Mouse (Mus musculus): ENCODE measurements around the gene Plaa.
"Not testable (repeated sequence)": the region's sequence is repeated elsewhere in the genome, so short reads cannot be mapped to it uniquely, and the experiment has no call there.

The Plaa gene

GRCm38 (mm10) chr4:94603031-94603629 lies at the start of gene Plaa:
Gene Plaa, minus strand, starts transcription at chr4:94603244.
- peak; percentile 79 to 89 for DNase-seq (ENCODE audit: low read depth in 2 of 2, low spot score in 2 of 2)

DNA sequence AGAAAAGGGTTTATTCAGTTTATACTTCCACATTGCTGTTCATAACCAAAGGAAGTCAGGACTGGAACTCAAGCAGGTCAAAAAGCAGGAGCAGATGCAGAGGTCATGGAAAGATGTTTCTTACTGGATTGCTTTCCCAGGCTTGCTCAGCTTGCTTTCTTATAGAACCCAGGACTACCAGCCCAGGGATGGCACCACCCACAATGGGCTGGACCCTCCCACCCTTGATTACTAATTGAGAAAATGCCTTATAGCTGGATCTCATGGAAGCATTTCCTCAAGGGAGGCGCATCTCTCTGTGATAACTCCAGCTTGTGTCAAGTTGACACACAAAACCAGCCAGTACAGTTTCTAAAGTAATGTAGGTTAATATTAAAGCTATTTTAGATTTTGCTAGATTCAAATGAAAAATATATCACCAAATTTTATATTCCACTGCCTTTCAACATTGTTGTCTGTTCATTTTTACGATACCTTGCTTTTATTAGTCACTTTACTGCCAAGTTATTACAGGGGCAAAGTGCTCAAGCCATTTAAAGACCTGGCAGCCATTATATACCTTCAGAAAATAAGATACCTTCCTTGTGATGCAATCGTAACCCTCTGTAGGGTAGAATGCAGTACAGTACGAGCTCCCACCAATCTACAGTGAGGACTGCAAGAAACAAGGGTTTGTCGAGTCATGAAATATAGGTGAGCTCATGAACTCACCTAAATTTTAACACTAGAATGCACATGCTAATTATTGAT lies 47.6 kb upstream of the Plaa start:
- DNase-seq (ENCODE audit: low read depth in 2 of 2, low spot score in 2 of 2) = not testable (repeated sequence)

DNA sequence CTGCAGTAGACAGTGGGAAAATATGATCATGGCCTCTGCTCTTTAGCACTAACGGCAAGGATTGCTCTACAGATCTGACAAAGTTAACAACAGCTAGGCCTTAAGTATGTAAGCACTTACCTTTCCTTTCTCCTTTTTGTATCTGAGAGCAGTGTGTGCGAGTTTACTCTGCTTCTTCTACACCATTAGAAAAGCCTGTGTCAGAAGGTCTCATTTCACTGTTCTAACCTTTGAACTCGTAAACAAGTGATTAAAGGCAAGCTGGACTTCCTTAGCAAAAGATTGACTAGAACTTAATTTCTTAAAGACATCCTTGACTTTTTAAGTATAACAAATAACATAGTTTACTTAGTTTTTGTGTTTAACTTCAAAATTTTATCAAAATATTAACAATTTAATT lies 46.9 kb upstream of the Plaa start, which contains the start of gene Lrrc19:
Gene Lrrc19, minus strand, starts transcription at position 225 of the 400 bp plus-strand sequence.
- no peak for DNase-seq (ENCODE audit: low read depth in 2 of 2, low spot score in 2 of 2)

DNA sequence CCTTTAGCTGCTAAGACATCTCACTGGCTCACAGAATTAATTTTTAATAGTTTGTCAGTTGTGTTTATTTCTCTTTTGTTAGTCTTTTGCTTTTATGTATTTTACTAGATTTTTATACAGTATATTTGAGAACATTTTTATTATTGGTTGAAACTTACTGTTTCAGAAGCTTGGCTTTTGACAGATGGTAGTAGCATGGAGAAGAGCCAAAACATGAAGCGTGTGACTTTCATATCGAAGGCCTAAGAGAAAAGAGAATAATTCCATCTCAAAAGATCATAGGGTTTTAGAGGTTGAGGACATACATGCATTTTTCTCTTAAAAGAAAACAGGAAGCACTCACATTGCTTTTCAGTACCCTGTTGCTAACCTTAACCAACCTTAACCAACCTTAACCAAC lies 40.1 kb upstream of the Plaa start:
- no peak for DNase-seq (ENCODE audit: low read depth in 2 of 2, low spot score in 2 of 2)

DNA sequence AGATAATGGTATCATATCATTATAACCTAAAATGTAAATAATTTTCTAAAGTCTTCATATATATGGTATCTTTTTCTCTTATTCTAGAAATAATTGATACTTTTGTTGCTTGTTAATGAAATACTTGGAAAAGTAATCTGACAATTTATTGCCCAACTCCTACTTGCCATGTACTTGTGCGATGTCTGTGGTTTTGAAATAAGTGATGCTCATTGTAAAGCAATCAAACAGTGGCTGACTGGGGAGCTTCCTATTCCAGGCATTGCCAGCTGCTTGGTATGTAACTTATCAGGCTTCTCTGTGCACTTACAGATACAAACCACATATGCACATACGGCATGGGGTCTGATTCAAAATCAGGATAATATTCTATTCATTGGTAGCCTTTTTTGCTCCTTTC lies 17.0 kb upstream of the Plaa start:
- DNase-seq (ENCODE audit: low read depth in 2 of 2, low spot score in 2 of 2) = no peak

DNA sequence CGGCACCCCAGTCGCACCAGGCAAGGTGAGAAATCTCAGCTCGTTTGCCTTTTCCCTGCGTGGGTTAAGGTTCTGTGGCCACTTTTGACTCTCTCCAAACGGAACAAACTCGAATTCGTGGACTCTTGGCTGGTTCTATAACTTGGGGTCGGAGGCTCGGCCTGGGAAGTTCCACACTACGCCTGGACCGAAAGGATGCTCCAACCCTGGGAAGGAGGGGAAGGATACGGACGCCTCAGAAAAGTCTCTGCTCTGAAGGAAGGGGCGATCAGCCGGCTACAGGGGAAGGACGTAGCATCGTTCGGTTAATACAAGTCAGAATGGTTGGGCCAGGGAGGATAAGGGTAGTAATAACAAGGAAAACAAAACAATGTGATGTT lies 11.6 kb upstream of the Plaa start:
- DNase-seq (ENCODE audit: low read depth in 2 of 2, low spot score in 2 of 2) = no peak

DNA sequence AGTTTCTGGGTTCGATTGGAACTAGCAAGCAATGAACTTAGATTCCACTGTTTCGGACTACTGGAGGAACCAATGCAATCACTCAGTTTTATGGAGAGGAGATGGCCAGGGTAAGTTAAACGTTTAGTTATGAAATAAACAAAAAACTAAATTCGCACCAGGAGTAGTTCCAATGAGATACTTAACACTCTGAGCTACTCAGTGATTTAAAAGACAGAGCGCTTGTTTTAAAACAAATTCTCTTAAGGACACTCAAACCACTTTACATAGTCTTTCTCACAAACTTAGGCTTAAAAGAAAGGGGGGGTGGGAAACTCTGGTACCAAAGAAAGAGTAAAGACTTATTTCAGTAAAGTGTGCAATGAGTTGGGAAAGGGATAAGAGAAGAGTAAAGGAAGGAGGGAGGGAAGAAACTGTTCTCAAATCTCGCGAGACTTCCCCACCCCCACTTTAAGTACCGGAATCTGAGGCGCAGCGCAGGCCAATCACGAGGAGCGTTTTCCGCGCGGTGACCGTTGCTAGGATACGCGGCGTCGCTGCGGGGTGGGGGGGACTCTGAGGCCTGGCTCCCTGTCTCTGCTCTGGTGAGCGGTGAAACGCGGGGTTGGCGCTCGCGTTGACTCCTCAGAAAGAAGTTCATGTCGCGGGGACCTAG lies 11.1 kb upstream of the Plaa start, which contains the start of gene Ift74:
Gene Ift74, plus strand, starts transcription at position 520 of the 655 bp plus-strand sequence.
- peak; percentile 88 to 89 for DNase-seq (ENCODE audit: low read depth in 2 of 2, low spot score in 2 of 2)

GRCm38 (mm10) chr4:94610339-94610738 lies 7.3 kb upstream of the Plaa start:
- DNase-seq (ENCODE audit: low read depth in 2 of 2, low spot score in 2 of 2) = no peak

DNA sequence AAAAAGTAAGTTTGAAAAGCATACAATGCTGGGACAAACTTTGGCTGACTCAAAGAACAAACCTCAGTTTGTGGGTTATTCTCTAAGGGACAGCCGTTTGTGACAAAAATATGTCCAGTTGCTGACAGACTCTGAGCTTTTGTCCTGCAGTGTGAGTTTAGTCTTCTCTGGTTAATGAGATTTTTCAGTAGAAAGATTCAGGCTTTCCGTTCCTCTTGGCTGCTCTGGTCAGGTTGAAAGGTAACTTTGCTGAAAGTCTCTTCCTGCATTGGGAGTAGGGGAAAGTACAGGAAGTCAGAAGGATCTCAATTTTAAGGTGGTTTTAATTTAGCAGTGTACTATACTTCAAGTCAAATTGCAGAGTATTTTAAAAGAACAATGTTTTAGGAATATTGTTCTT lies 2.5 kb upstream of the Plaa start:
- DNase-seq (ENCODE audit: low read depth in 2 of 2, low spot score in 2 of 2) = no peak

- DNase-seq (ENCODE audit: low read depth in 2 of 2, low spot score in 2 of 2) = no peak
Observed at GRCm38 (mm10) chr4:94604452-94605019, 1.5 kb upstream of the Plaa start.

DNA sequence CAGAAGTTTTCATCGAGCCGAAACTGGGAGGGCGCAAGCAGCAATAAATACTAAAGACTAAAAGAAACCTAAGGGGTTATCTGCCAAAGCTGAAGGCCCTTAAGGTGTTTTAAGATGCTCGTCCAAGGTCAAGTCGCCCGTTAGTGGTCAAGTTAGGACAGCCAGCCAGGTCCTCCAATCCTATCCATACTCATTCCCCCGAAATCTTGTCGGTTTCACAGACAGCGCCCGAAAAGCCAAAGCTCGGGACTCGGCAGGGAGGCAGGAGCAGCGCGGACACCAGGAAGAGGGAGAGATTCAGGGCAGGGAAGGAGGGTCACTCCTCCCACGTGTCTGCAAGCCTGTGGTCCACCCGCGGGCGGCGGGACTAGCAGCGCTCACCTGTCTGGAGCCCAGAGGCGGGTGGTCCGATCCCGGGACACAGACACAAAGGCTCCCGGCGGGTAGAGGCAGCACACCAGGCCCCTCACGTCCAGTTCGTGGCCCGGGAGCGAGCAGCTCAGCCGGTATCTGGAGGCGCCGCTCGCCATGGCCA lies 481 bp downstream of the Plaa start:
- DNase-seq (ENCODE audit: low read depth in 2 of 2, low spot score in 2 of 2) = no peak

- no peak for DNase-seq (ENCODE audit: low read depth in 2 of 2, low spot score in 2 of 2)
Observed at GRCm38 (mm10) chr4:94601395-94601794, 1.6 kb downstream of the Plaa start.

GRCm38 (mm10) chr4:94592709-94593108 lies 10.3 kb downstream of the Plaa start:
- DNase-seq (ENCODE audit: low read depth in 2 of 2, low spot score in 2 of 2) = no peak

- DNase-seq (ENCODE audit: low read depth in 2 of 2, low spot score in 2 of 2) = no peak
Observed at GRCm38 (mm10) chr4:94591765-94592381, 11.2 kb downstream of the Plaa start.

DNA sequence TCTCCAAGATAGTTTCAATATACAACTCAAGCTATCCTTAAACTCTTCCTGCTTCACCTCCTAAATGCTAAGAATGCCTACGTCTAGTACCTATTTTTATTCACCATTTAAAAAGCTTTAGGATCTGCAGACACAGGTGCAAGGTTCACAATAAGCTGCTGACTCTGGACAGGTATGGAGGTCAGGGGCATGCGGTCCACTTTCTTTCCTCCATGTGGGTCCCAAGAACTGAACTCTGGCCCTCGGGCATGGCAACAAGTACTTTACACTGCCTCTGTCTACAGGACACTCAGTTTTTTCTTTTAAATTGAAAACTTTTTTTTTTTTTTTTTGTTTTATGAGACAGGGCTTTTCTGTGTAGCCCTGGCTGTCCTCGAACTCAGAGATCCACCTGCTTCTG lies 30.4 kb downstream of the Plaa start:
- DNase-seq (ENCODE audit: low read depth in 2 of 2, low spot score in 2 of 2) = no peak

- no peak for DNase-seq (ENCODE audit: low read depth in 2 of 2, low spot score in 2 of 2)
Observed at GRCm38 (mm10) chr4:94564297-94564696, 38.7 kb downstream of the Plaa start.

GRCm38 (mm10) chr4:94561954-94562648 lies 40.9 kb downstream of the Plaa start:
- no peak for DNase-seq (ENCODE audit: low read depth in 2 of 2, low spot score in 2 of 2)

- DNase-seq (ENCODE audit: low read depth in 2 of 2, low spot score in 2 of 2) = no peak
Observed at GRCm38 (mm10) chr4:94560316-94560715, 42.7 kb downstream of the Plaa start.

GRCm38 (mm10) chr4:94559266-94559665 lies 43.8 kb downstream of the Plaa start:
- no peak for DNase-seq (ENCODE audit: low read depth in 2 of 2, low spot score in 2 of 2)

- DNase-seq (ENCODE audit: low read depth in 2 of 2, low spot score in 2 of 2) = no peak
Observed at GRCm38 (mm10) chr4:94557145-94557544, 45.9 kb downstream of the Plaa start.

All from CD8-positive naive resting alpha-beta T cell, adult 2 months (primary cell).